Mouse (Mus musculus): ENCODE measurements around the gene Nipbl. TPM values are rescaled to one million over a fixed set of nuclear protein-coding genes. Genes with fewer than 3 reads are reported as not detected.
A peak's percentile ranks its signal among the peaks of the same experiment; 100 is the strongest.
"Not testable (repeated sequence)": the region's sequence is repeated elsewhere in the genome, so short reads cannot be mapped to it uniquely, and the experiment has no call there.

Gene Nipbl
- polyA plus RNA-seq, 1 experiment from 2014 or later, result 6.2 TPM

- Histone ChIP-seq H3K36me3 (ENCODE audit: control insufficient read depth, insufficient read depth) (peaks cover 37% of the 10 kb centered on the region), H3K27me3 (ENCODE audit: control insufficient read depth, insufficient read depth, low read depth, low read length) (no peaks in the 10 kb centered on the region), H3K27ac (ENCODE audit: low read length) (no peak overlapping the region), H3K9ac (ENCODE audit: low read depth, low read length) (no peak overlapping the region), H3K4me3 (ENCODE audit: low read depth, low read length) (no peak overlapping the region), H3K9me3 (replicated peaks; ENCODE audit: control insufficient read depth, low read length) (no peaks in the 10 kb centered on the region), H3K4me1 (ENCODE audit: control insufficient read depth, low read depth, low read length) (no peaks in the 10 kb centered on the region), H3K4me2 (ENCODE audit: low read depth, low read length) (no peak overlapping the region)
- 90% methylated on average over 14 of the region's 14 CpGs for WGBS (ENCODE audit: insufficient replicate concordance)
- ATAC-seq (ENCODE audit: low read depth), result no peak
These were observed 153.0 kb downstream of the Nipbl start for GRCm38 (mm10) chr15:8291251-8291650.

- H3K9me3 ChIP-seq (replicated peaks; ENCODE audit: control insufficient read depth, low read length), result no peaks in the 10 kb centered on the region
- H3K27ac ChIP-seq (ENCODE audit: low read length), result no peak overlapping the region
- H3K4me3 ChIP-seq (ENCODE audit: low read depth, low read length), result no peak overlapping the region
- no peak for ATAC-seq (ENCODE audit: low read depth)
- H3K4me2 ChIP-seq (ENCODE audit: low read depth, low read length), result no peak overlapping the region
- H3K27me3 ChIP-seq (ENCODE audit: control insufficient read depth, insufficient read depth, low read depth, low read length), result no peaks in the 10 kb centered on the region
- 63% methylated on average over 2 of the region's 2 CpGs for WGBS (ENCODE audit: insufficient replicate concordance)
- no peak overlapping the region for H3K9ac ChIP-seq (ENCODE audit: low read depth, low read length)
- H3K36me3 ChIP-seq (ENCODE audit: control insufficient read depth, insufficient read depth), result no peaks in the 10 kb centered on the region
- no peaks in the 10 kb centered on the region for H3K4me1 ChIP-seq (ENCODE audit: control insufficient read depth, low read depth, low read length)
These were observed 162.1 kb downstream of the Nipbl start for GRCm38 (mm10) chr15:8282155-8282554.

GRCm38 (mm10) chr15:8281701-8282100, 162.6 kb downstream of the Nipbl start:
- H3K9me3 ChIP-seq (replicated peaks; ENCODE audit: control insufficient read depth, low read length), result no peaks in the 10 kb centered on the region
- no peak for ATAC-seq (ENCODE audit: low read depth)
- H3K4me3 ChIP-seq (ENCODE audit: low read depth, low read length), result no peak overlapping the region
- no peak overlapping the region for H3K9ac ChIP-seq (ENCODE audit: low read depth, low read length)
- no peak overlapping the region for H3K4me2 ChIP-seq (ENCODE audit: low read depth, low read length)
- 55% methylated on average over 7 of the region's 7 CpGs for WGBS (ENCODE audit: insufficient replicate concordance)
- no peaks in the 10 kb centered on the region for H3K4me1 ChIP-seq (ENCODE audit: control insufficient read depth, low read depth, low read length)
- no peak overlapping the region for H3K27ac ChIP-seq (ENCODE audit: low read length)
- no peaks in the 10 kb centered on the region for H3K36me3 ChIP-seq (ENCODE audit: control insufficient read depth, insufficient read depth)
- H3K27me3 ChIP-seq (ENCODE audit: control insufficient read depth, insufficient read depth, low read depth, low read length), result no peaks in the 10 kb centered on the region

- H3K4me2 ChIP-seq (ENCODE audit: low read depth, low read length), result peak overlapping the region; percentile 51; the same call in 1 of the 2 replicates
- no peaks in the 10 kb centered on the region for H3K36me3 ChIP-seq (ENCODE audit: control insufficient read depth, insufficient read depth)
- H3K9me3 ChIP-seq (replicated peaks; ENCODE audit: control insufficient read depth, low read length), result no peaks in the 10 kb centered on the region
- no peak overlapping the region for H3K9ac ChIP-seq (ENCODE audit: low read depth, low read length)
- 55% methylated on average over 20 of the region's 20 CpGs for WGBS (ENCODE audit: insufficient replicate concordance)
- no peak overlapping the region for H3K27ac ChIP-seq (ENCODE audit: low read length)
- peak overlapping the region; percentile 11; the same call in 1 of the 2 replicates for H3K4me3 ChIP-seq (ENCODE audit: low read depth, low read length)
- ATAC-seq (ENCODE audit: low read depth), result no peak
- H3K4me1 ChIP-seq (ENCODE audit: control insufficient read depth, low read depth, low read length), result no peaks in the 10 kb centered on the region
- no peaks in the 10 kb centered on the region for H3K27me3 ChIP-seq (ENCODE audit: control insufficient read depth, insufficient read depth, low read depth, low read length)
These were observed 164.2 kb downstream of the Nipbl start for GRCm38 (mm10) chr15:8279929-8280610.

GRCm38 (mm10) chr15:8279320-8279779, 164.9 kb downstream of the Nipbl start:
- Histone ChIP-seq H3K27me3 (ENCODE audit: control insufficient read depth, insufficient read depth, low read depth, low read length) (no peaks in the 10 kb centered on the region), H3K36me3 (ENCODE audit: control insufficient read depth, insufficient read depth) (no peaks in the 10 kb centered on the region), H3K4me1 (ENCODE audit: control insufficient read depth, low read depth, low read length) (no peaks in the 10 kb centered on the region), H3K27ac (ENCODE audit: low read length) (no peak overlapping the region), H3K4me3 (ENCODE audit: low read depth, low read length) (peak overlapping the region; percentile 39), H3K9ac (ENCODE audit: low read depth, low read length) (no peak overlapping the region), H3K4me2 (ENCODE audit: low read depth, low read length) (peak overlapping the region; percentile 51), H3K9me3 (replicated peaks; ENCODE audit: control insufficient read depth, low read length) (no peaks in the 10 kb centered on the region)
- WGBS (ENCODE audit: insufficient replicate concordance), result 29% methylated on average over 17 of the region's 17 CpGs
- no peak for ATAC-seq (ENCODE audit: low read depth)

- H3K4me3 ChIP-seq (ENCODE audit: low read depth, low read length); H3K9ac ChIP-seq (ENCODE audit: low read depth, low read length): not testable (repeated sequence)
- 74% methylated on average over 4 of the region's 4 CpGs for WGBS (ENCODE audit: insufficient replicate concordance)
These were observed 166.3 kb downstream of the Nipbl start for GRCm38 (mm10) chr15:8277916-8278315.

GRCm38 (mm10) chr15:8271952-8272351, 172.3 kb downstream of the Nipbl start:
- H3K4me2 ChIP-seq (ENCODE audit: low read depth, low read length), result no peak overlapping the region
- 74% methylated on average over 8 of the region's 8 CpGs for WGBS (ENCODE audit: insufficient replicate concordance)
- no peaks in the 10 kb centered on the region for H3K9me3 ChIP-seq (replicated peaks; ENCODE audit: control insufficient read depth, low read length)
- H3K27ac ChIP-seq (ENCODE audit: low read length), result no peak overlapping the region
- H3K4me3 ChIP-seq (ENCODE audit: low read depth, low read length), result no peak overlapping the region
- H3K27me3 ChIP-seq (ENCODE audit: control insufficient read depth, insufficient read depth, low read depth, low read length), result no peaks in the 10 kb centered on the region
- ATAC-seq (ENCODE audit: low read depth), result no peak
- no peaks in the 10 kb centered on the region for H3K36me3 ChIP-seq (ENCODE audit: control insufficient read depth, insufficient read depth)
- H3K9ac ChIP-seq (ENCODE audit: low read depth, low read length), result no peak overlapping the region
- no peaks in the 10 kb centered on the region for H3K4me1 ChIP-seq (ENCODE audit: control insufficient read depth, low read depth, low read length)

More at GRCm38 (mm10) chr15:8277916-8278315, 166.3 kb downstream of the Nipbl start:
- not testable (repeated sequence) for H3K4me2 ChIP-seq (ENCODE audit: low read depth, low read length); H3K9me3 ChIP-seq (replicated peaks; ENCODE audit: control insufficient read depth, low read length); H3K27me3 ChIP-seq (ENCODE audit: control insufficient read depth, insufficient read depth, low read depth, low read length); H3K27ac ChIP-seq (ENCODE audit: low read length); H3K4me1 ChIP-seq (ENCODE audit: control insufficient read depth, low read depth, low read length); ATAC-seq (ENCODE audit: low read depth); H3K36me3 ChIP-seq (ENCODE audit: control insufficient read depth, insufficient read depth)

- Histone ChIP-seq H3K4me3 (ENCODE audit: low read depth, low read length) (no peak overlapping the region), H3K4me1 (ENCODE audit: control insufficient read depth, low read depth, low read length) (no peaks in the 10 kb centered on the region), H3K9ac (ENCODE audit: low read depth, low read length) (no peak overlapping the region), H3K36me3 (ENCODE audit: control insufficient read depth, insufficient read depth) (no peaks in the 10 kb centered on the region), H3K4me2 (ENCODE audit: low read depth, low read length) (no peak overlapping the region), H3K27me3 (ENCODE audit: control insufficient read depth, insufficient read depth, low read depth, low read length) (no peaks in the 10 kb centered on the region), H3K9me3 (replicated peaks; ENCODE audit: control insufficient read depth, low read length) (no peaks in the 10 kb centered on the region), H3K27ac (ENCODE audit: low read length) (no peak overlapping the region)
- 73% methylated on average over 8 of the region's 8 CpGs for WGBS (ENCODE audit: insufficient replicate concordance)
- ATAC-seq (ENCODE audit: low read depth), result no peak
These were observed 176.0 kb downstream of the Nipbl start for GRCm38 (mm10) chr15:8268231-8268630.

- Histone ChIP-seq H3K9me3 (replicated peaks; ENCODE audit: control insufficient read depth, low read length) (no peaks in the 10 kb centered on the region), H3K27me3 (ENCODE audit: control insufficient read depth, insufficient read depth, low read depth, low read length) (no peaks in the 10 kb centered on the region), H3K27ac (ENCODE audit: low read length) (no peak overlapping the region), H3K4me2 (ENCODE audit: low read depth, low read length) (no peak overlapping the region), H3K4me1 (ENCODE audit: control insufficient read depth, low read depth, low read length) (no peaks in the 10 kb centered on the region), H3K36me3 (ENCODE audit: control insufficient read depth, insufficient read depth) (no peaks in the 10 kb centered on the region), H3K4me3 (ENCODE audit: low read depth, low read length) (no peak overlapping the region), H3K9ac (ENCODE audit: low read depth, low read length) (no peak overlapping the region)
- no peak for ATAC-seq (ENCODE audit: low read depth)
- WGBS (ENCODE audit: insufficient replicate concordance), result 73% methylated on average over 3 of the region's 3 CpGs
These were observed 177.1 kb downstream of the Nipbl start for GRCm38 (mm10) chr15:8267211-8267610.
